Mouse (Mus musculus): ENCODE measurements at regions not wholly inside any gene's neighbourhood (a gene's known extent, or its start where the extent isn't known, plus 50 kb on each side); places are given as distances from the start of the nearest gene placed in this dataset.

DNA sequence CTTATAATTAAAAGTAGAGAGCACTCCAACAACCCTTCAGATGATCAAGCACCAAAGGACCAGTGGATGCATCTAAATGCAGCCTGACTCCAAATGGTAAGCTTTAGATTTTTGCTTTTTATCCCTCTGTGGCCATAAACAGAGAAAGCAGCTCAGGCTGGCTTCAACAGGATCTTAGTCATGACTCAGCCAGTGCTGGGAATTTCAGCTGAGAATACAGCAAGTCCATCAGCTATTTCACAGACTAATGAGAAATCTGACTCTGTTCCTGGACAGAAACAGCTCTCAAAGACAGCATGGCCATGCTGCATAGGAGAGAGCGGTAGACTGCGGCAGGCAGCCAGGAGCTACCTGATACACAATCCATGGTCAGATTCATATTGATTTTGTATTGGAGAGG lies 1800.4 kb upstream of the 5930422O12Rik start:
- TF ChIP-seq CTCF (IDR thresholded peaks at IDR 0.05; ENCODE audit: low read depth, low read length) (no peak), EP300 (IDR thresholded peaks at IDR 0.05; ENCODE audit: insufficient read depth, low read depth, low read length) (no peak)

All from ES-Bruce4 (cell line).